Mouse (Mus musculus): Measurements from ENCODE around the gene Igsf10. TPM values are rescaled to one million over a fixed set of nuclear protein-coding genes. Genes with fewer than 3 reads are reported as not detected.
A peak's percentile ranks its signal among the peaks of the same experiment; 100 is the strongest.

Gene Igsf10
- total and polyA plus RNA-seq, 3 experiments, result 0.39 to 2.3 (median 1.6) TPM

DNA sequence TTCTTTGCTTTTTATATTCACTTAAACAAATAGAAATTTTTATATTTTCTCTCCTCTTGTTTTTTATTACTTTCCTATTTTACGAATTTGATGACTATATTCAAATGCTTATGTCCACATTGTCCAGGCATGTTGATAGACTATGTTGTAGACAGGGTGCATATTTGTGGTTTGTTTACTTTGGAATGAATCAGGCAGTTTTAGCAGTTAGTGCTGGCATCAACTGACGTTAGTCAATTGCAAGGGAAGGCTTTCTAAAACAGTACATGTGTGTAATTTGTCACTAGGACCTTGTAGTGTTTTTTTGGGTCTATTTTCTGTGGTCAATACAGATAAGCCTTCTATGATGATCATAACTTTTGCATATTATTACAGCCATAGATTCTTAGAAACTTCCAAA lies 53.6 kb downstream of the Igsf10 start:
- no peak for DNase-seq

DNA sequence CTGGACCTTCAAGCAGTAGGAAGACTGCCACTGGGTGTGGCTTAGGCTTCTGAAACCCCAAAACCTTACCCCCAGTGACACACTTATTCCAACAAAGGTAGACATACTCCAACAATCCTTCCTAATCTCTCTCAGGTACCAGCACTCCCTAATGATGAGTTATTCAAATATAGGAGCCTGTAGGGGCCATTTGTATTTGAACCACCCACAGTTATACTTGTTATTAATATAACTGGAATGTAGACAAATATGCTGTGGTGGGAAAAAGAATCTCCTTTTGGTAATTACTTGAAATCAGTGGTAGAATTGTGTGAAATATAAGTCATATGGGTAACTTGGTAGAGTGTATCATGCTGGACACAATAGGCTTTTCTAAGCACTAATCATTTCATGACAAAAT lies 65.6 kb downstream of the Igsf10 start:
- no peak for DNase-seq

DNA sequence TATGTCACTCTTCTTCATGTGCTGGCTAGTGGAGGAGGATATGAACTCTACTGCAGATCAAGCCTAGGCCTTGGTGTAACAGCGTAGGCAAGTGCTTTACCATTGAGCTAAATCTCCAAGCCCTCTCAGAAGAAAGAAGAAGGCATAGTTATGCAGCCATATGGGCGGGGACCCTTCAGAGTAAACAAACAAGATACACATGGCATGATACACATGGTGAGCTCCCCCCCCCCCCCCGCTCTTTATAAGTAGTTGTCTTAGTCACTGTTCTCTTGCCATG lies 66.0 kb downstream of the Igsf10 start:
- no peak for DNase-seq

DNA sequence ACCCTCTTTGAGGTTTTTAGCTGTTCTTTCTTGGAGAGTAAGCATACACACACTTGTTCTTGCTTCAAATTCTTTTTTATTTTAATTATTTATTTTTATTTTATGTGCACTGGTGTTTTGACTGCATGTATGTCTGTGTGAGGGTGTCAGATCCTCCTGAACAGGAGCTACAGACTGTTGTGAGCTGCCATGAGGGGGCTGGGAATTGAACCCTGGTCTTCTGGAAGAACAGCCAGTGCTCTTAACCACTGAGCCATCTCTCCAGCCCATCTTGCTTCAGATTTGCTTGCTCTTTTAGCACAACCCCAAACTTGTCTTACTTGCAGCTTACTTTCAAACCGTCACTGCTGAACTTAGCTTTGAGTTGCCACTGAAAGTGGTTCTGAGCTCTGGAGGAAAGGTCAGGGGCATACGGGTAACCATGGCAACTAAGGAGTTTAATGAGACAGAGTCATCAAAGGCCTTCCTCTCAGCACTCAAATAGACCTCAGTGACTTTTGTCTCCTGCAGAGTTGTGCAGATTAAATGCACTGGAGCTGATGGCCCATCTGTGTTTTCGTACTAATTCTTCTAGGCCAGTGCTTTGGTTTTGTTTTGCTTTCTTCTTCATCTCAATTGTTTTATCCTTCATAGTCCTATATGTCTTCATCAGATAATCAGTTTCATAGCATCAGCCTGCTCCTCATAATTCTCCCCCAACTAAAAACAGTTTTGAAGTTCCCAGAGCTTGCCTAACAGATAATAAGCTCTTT lies 66.5 kb downstream of the Igsf10 start:
- DNase-seq, result peak; percentile 79

DNA sequence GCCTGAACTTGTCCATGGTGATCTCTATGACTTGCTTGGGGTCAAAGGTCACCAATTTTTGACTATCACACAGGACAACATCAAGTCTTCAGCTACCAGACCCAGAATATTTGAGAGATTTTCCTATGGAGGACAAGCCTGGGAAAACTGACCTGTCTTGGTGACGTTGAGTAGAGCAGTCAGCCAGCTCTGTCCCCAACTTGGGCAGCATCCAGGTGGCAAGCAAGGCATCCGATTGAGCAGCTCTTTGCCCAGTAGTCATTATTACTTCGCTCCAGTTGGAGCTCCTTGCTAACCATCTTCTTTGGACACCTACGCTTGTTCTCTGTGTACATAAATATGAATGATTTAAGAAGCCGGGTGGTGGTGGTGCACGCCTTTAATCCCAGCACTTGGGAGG lies 73.4 kb downstream of the Igsf10 start:
- DNase-seq, result no peak

Other genes starting within 250 kb of the Igsf10 start
- not detected for gene Gpr171, start 242.6 kb downstream of the Igsf10 start, total RNA-seq (2021)
- 0.07 TPM in 1 of 2 replicates, not detected in the other for gene Gpr171, start 242.6 kb downstream of the Igsf10 start, polyA plus RNA-seq (2012; rRNA removed)
- 10 to 100 TPM; 13.7 to 26.7 TPM for gene P2ry14, start 190.8 kb downstream of the Igsf10 start, total RNA-seq (2021)
- gene P2ry14, start 190.8 kb downstream of the Igsf10 start, polyA plus RNA-seq (2012; rRNA removed), result 2.5 and 3.6 TPM in 2 replicates
- gene Gpr87, start 149.3 kb downstream of the Igsf10 start, total RNA-seq (2021), result not detected
- not detected in 2 replicates for gene Gpr87, start 149.3 kb downstream of the Igsf10 start, polyA plus RNA-seq (2012; rRNA removed)
- gene P2ry13, start 133.5 kb downstream of the Igsf10 start, total RNA-seq (2021), result 1 to 10 TPM in 1 of 2 experiments, under 1 TPM in 1; 0.98 to 1.7 TPM
- 0.33 and 0.41 TPM in 2 replicates for gene P2ry13, start 133.5 kb downstream of the Igsf10 start, polyA plus RNA-seq (2012; rRNA removed)
- gene P2ry12, start 81.5 kb downstream of the Igsf10 start, total RNA-seq (2021), result 1 to 10 TPM; 1.9 to 2.7 TPM
- gene P2ry12, start 81.5 kb downstream of the Igsf10 start, polyA plus RNA-seq (2012; rRNA removed), result 1.6 and 2.6 TPM in 2 replicates